Mouse (Mus musculus) ovary, adult 18-20 months (tissue): ENCODE measurements at regions not wholly inside any gene's neighbourhood (a gene's known extent, or its start where the extent isn't known, plus 50 kb on each side); places are given as distances from the start of the nearest gene placed in this dataset.

Source experiments
- DNase-seq: peaks from one replicate; pipeline ENCODE4 v3.0.0; 2022; ENCODE audit warnings: low spot score, mixed read lengths

GRCm38 (mm10) chr8:127662776-127663499 is 599.2 kb downstream of the Pard3 start:
- no peak for DNase-seq

- DNase-seq: peak; percentile 15
Observed at GRCm38 (mm10) chr8:127666606-127667005, 602.9 kb downstream of the Pard3 start.

- no peak for DNase-seq
Observed at GRCm38 (mm10) chr8:127668991-127669390, 605.3 kb downstream of the Pard3 start.

- no peak for DNase-seq
Observed at GRCm38 (mm10) chr8:127674063-127674462, 610.4 kb downstream of the Pard3 start.

- DNase-seq: no peak
Observed at GRCm38 (mm10) chr8:127675377-127675776, 611.7 kb downstream of the Pard3 start.

GRCm38 (mm10) chr8:127680205-127680604 is 616.5 kb downstream of the Pard3 start:
- no peak for DNase-seq

- no peak for DNase-seq
Observed at GRCm38 (mm10) chr8:127684213-127684612, 620.5 kb downstream of the Pard3 start.

- DNase-seq: no peak
Observed at GRCm38 (mm10) chr8:127690792-127691191, 627.1 kb downstream of the Pard3 start.

- no peak for DNase-seq
Observed at GRCm38 (mm10) chr8:127698404-127698803, 634.7 kb downstream of the Pard3 start.

GRCm38 (mm10) chr8:127704406-127704805 is 640.7 kb downstream of the Pard3 start:
- DNase-seq: no peak

GRCm38 (mm10) chr8:127706051-127706835 is 642.5 kb downstream of the Pard3 start:
- DNase-seq: no peak

GRCm38 (mm10) chr8:127709439-127709838 is 645.7 kb downstream of the Pard3 start:
- DNase-seq: no peak

GRCm38 (mm10) chr8:127715097-127715496 is 643.3 kb upstream of the Nrp1 start:
- DNase-seq: no peak

GRCm38 (mm10) chr8:127717969-127718368 is 640.4 kb upstream of the Nrp1 start:
- no peak for DNase-seq

- peak; percentile 4 for DNase-seq
Observed at GRCm38 (mm10) chr8:127719881-127720280, 638.5 kb upstream of the Nrp1 start.

GRCm38 (mm10) chr8:127720593-127721290 is 637.7 kb upstream of the Nrp1 start:
- no peak for DNase-seq

- DNase-seq: no peak
Observed at GRCm38 (mm10) chr8:127721624-127722023, 636.8 kb upstream of the Nrp1 start.

- DNase-seq: no peak
Observed at GRCm38 (mm10) chr8:127734059-127734458, 624.3 kb upstream of the Nrp1 start.

- DNase-seq: no peak
Observed at GRCm38 (mm10) chr8:127742236-127742635, 616.2 kb upstream of the Nrp1 start.

GRCm38 (mm10) chr8:127745221-127745620 is 613.2 kb upstream of the Nrp1 start:
- DNase-seq: no peak

- no peak for DNase-seq
Observed at GRCm38 (mm10) chr8:127746456-127746855, 611.9 kb upstream of the Nrp1 start.

GRCm38 (mm10) chr8:127752871-127753270 is 605.5 kb upstream of the Nrp1 start:
- no peak for DNase-seq
